Mouse (Mus musculus) limb, embryonic 11.5 days (tissue): ENCODE data around the gene Cmtm6. TPM values are rescaled to one million over a fixed set of nuclear protein-coding genes. Genes with fewer than 3 reads are reported as not detected.

Source experiments
- ATAC-seq: fragments of 200-750 bp; cut with Nextera tagmentation; 2 replicates; pipeline ENCODE4 v1.8.0; 2017; ENCODE audit warnings: low read depth; ENCODE audit not compliant: insufficient number of reproducible peaks, low FRiP score, low TSS enrichment
- DNase-seq: peaks from one replicate; pipeline ENCODE4 v3.0.0-alpha.2; 2015; ENCODE audit warnings: low spot score
- H3K27ac ChIP-seq: fragments of 300-500 bp; sonication (generic); replicated peaks from 2 replicates; pipeline ENCODE4 v1.5.1; 2014; ENCODE audit warnings: low read depth, mild to moderate bottlenecking, low read length
- H3K27me3 ChIP-seq: fragments of 300-500 bp; sonication (generic); 2 replicates; pipeline ENCODE4 v1.6.1; 2014; ENCODE audit warnings: mild to moderate bottlenecking, low read length, mixed read lengths; ENCODE audit not compliant: control insufficient read depth, insufficient read depth
- H3K36me3 ChIP-seq: fragments of 300-500 bp; sonication (generic); 2 replicates; pipeline ENCODE4 v1.6.1; 2014; ENCODE audit warnings: mild to moderate bottlenecking, low read length, moderate library complexity, mixed read lengths; ENCODE audit not compliant: control insufficient read depth, insufficient read depth
- H3K4me1 ChIP-seq: fragments of 300-500 bp; sonication (generic); 2 replicates; pipeline ENCODE4 v1.6.1; 2014; ENCODE audit warnings: low read length, mixed read lengths; ENCODE audit not compliant: control insufficient read depth, insufficient read depth
- H3K4me2 ChIP-seq: fragments of 300-500 bp; sonication (generic); 2 replicates; pipeline ENCODE4 v1.6.1; 2014; ENCODE audit warnings: low read depth, mild to moderate bottlenecking, moderate library complexity; ENCODE audit not compliant: severe bottlenecking
- H3K4me3 ChIP-seq: fragments of 300-500 bp; sonication (generic); 2 replicates; pipeline ENCODE4 v1.5.1; 2014; ENCODE audit warnings: low read depth, low read length
- H3K9ac ChIP-seq: fragments of 300-500 bp; sonication (generic); 2 replicates; pipeline ENCODE4 v1.6.1; 2014; ENCODE audit warnings: mild to moderate bottlenecking, low read length
- H3K9me3 ChIP-seq: fragments of 300-500 bp; sonication (generic); 2 replicates; pipeline ENCODE4 v1.6.1; 2016; ENCODE audit warnings: low read length; ENCODE audit not compliant: control insufficient read depth
- WGBS: fragments of 180-500 bp; shearing (Covaris S2); extraction: QIAGEN DNeasy Blood & Tissue Kit; methylation state at CpG from one replicate; pipeline ENCODE4 v1.1.7; 2014; 5-methylcytosine and 5-hydroxymethylcytosine counted together
- polyA plus RNA-seq: library from polyadenylated mRNA; unstranded; fragments of >200 nt; fragmentation: Nextera tagmentation; extraction: Ambion mirVana; gene quantifications from 2 replicates; pipeline ENCODE4 v1.2.1, GENCODE M21; 2014

Cmtm6 gene
- polyA plus RNA-seq, 1 experiment from 2014 or later, result 24.0 TPM

DNA sequence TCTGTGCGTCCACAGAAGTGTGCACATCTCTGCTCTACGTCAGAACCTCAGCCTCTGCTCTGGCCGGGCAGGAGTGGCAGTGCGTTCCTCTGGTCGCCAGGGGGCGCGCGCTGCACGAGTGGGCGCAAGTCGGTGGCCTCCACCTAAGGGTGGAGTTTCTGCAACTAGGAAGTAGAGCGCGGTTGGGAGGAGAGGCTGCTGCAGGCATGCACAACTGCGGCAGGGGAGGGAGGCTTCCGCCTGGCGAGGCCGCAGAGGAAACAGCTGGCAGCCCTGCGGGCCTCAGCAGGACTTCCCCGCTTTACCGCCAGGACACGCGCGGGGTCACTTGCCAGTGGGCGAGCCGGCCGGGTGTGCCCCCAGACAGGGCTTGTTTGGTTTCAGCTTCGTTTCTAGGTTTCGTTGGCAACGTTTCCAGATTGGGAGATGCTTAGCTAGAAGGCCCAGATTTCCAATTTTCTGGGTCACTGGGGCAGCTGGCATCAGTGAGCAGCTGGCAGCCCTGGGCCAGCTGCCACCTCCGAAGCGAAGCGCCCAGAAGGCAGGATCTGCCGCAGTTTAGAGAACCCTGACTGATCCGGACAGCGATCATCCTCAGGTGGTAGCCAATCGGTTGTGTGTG, 22.1 kb downstream of the Cmtm6 start:
- 0 out of 2 replicates have a peak overlapping the region, but pooled peaks have one; percentile 42 for H3K27ac ChIP-seq
- peak overlapping the region; percentile 84 for H3K4me2 ChIP-seq
- ATAC-seq, result peak; percentile 86
- H3K27me3 ChIP-seq, result no peaks in the 10 kb centered on the region
- H3K36me3 ChIP-seq, result no peaks in the 10 kb centered on the region
- DNase-seq, result peak; percentile 92
- 12% methylated on average over 36 of the region's 36 CpGs for WGBS
- H3K9ac ChIP-seq, result peak overlapping the region; percentile 60
- H3K4me3 ChIP-seq, result peak overlapping the region; percentile 35
- H3K9me3 ChIP-seq, result no peaks in the 10 kb centered on the region
- peaks cover 4% of the 10 kb centered on the region; the same call in 1 of the 2 replicates for H3K4me1 ChIP-seq

DNA sequence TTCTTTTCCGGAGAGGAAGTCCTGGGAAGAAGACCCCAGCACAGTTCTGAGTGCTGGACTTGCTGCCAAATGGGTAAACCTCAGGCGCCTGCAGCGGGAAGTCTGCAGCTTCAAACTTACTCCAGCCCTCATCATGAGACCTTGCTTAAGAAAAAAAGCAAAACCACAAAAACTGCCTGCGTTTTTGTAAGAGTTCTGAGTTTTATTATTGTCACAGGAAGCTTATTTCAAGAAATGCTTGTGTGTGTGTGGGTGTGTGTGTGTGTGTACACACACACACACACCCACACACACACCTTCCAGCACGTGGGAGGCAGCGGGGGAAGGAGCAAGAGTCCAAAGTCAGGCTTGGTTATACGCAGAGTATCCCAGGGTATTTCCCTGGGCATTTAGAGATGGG, 27.4 kb downstream of the Cmtm6 start:
- no peaks in the 10 kb centered on the region for H3K27me3 ChIP-seq
- no peaks in the 10 kb centered on the region for H3K9me3 ChIP-seq
- DNase-seq, result no peak
- no peak for ATAC-seq
- H3K4me1 ChIP-seq, result no peaks in the 10 kb centered on the region
- no peak overlapping the region for H3K9ac ChIP-seq
- no peak overlapping the region for H3K4me3 ChIP-seq
- H3K36me3 ChIP-seq, result peaks cover 6% of the 10 kb centered on the region
- no peak overlapping the region for H3K4me2 ChIP-seq
- no peak overlapping the region for H3K27ac ChIP-seq
- 85% methylated on average over 7 of the region's 7 CpGs for WGBS

DNA sequence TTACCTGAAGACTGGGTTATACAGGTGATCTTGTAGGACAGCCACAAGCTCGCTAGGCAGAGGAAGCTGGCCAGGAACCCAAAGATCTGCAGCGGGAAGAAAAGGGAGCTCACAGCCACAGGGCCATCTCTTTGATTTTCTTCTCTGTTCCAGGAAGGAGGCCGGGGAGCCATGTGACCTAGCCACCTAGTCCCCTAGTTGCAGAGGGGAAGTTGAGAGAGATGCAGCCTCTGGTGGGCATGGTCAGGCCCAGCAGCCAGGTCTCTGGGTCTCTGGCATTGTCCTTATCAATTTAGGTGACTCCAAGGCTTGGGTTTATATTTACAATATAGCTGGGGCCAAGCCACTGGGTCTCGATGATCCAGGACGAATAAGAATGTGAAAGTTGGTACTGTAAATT, 27.9 kb downstream of the Cmtm6 start:
- DNase-seq, result no peak
- no peak for ATAC-seq
- Histone ChIP-seq H3K9ac (no peak overlapping the region), H3K9me3 (no peaks in the 10 kb centered on the region), H3K27ac (no peak overlapping the region), H3K4me1 (no peaks in the 10 kb centered on the region), H3K36me3 (peaks cover 6% of the 10 kb centered on the region), H3K4me2 (no peak overlapping the region), H3K27me3 (no peaks in the 10 kb centered on the region), H3K4me3 (no peak overlapping the region)
- WGBS, result 89% methylated on average over 5 of the region's 5 CpGs

DNA sequence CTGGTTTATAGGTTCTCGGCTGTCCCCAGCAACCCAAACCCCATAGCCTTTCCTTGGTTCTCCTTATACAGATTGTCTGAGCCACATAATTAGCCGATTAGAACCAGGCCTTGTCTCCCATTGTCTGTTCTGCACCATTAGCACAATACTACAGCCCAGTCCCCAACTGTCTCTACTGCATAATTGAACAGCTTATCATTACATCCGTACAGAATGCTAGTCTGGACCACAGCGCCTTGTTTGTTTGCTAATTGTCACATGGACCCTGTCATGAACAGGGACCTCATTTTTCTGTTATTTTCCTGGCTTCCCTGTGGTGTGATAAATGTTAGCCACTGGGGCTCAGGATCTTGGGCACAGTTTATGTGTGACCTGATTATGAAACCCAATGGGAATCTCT, 29.0 kb downstream of the Cmtm6 start:
- Histone ChIP-seq H3K27me3 (no peaks in the 10 kb centered on the region), H3K4me2 (no peak overlapping the region), H3K27ac (no peak overlapping the region), H3K4me3 (no peak overlapping the region), H3K4me1 (no peaks in the 10 kb centered on the region), H3K9me3 (no peaks in the 10 kb centered on the region), H3K36me3 (peaks cover 6% of the 10 kb centered on the region), H3K9ac (no peak overlapping the region)
- 92% methylated on average over 4 of the region's 4 CpGs for WGBS
- DNase-seq (no peak), ATAC-seq (no peak)

DNA sequence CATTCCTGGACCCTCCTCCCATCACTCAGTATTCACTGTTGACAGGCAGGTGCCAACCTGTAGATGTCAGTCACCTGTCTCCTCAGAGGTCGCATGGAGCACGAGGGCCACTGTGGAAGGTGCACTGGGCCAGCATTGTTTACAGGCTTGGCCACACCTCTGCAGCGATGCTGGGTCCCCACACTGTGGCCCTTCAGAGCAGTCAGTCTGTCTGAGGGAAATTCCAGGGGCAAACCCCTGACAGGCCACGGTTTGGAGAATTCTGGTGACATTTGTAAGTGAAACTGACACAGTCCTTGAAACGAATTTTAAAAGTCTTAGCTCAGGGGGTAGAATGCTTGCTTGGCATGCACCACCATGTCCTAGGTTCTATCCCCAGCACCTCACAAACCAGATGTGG, 29.4 kb downstream of the Cmtm6 start:
- DNase-seq (no peak), ATAC-seq (no peak)
- Histone ChIP-seq H3K9ac (no peak overlapping the region), H3K27ac (no peak overlapping the region), H3K36me3 (peaks cover 6% of the 10 kb centered on the region), H3K4me3 (no peak overlapping the region), H3K4me2 (no peak overlapping the region), H3K9me3 (no peaks in the 10 kb centered on the region), H3K4me1 (no peaks in the 10 kb centered on the region), H3K27me3 (no peaks in the 10 kb centered on the region)
- 82% methylated on average over 5 of the region's 5 CpGs for WGBS

DNA sequence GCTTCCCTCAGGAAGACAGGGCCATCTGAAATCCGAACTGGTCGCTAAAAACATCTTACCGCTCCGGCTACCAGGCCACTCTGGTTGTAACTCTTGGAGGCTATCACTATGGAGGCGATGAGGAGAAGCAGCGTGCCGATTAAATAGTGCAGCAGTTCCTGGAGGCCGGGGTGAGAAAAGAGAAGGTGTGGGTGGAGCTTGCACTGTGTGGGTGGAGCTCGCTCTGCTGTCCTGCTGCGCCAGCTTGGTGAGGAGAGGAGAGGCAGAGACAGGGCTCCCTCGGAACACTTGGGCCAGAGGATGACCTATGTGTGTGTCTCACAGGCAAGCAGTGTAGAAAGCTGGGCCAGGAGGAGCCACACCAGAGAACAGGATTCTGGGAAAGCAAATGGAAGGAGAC, 30.9 kb downstream of the Cmtm6 start:
- H3K9ac ChIP-seq, result no peak overlapping the region
- DNase-seq, result no peak
- H3K4me2 ChIP-seq, result no peak overlapping the region
- 67% methylated on average over 11 of the region's 11 CpGs for WGBS
- no peak overlapping the region for H3K4me3 ChIP-seq
- ATAC-seq, result no peak
- no peak overlapping the region for H3K27ac ChIP-seq
- H3K36me3 ChIP-seq, result peaks cover 6% of the 10 kb centered on the region
- H3K27me3 ChIP-seq, result no peaks in the 10 kb centered on the region
- H3K9me3 ChIP-seq, result peaks cover 2% of the 10 kb centered on the region; the same call in 1 of the 2 replicates
- H3K4me1 ChIP-seq, result peaks cover under 1% of the 10 kb centered on the region; the same call in 1 of the 2 replicates

DNA sequence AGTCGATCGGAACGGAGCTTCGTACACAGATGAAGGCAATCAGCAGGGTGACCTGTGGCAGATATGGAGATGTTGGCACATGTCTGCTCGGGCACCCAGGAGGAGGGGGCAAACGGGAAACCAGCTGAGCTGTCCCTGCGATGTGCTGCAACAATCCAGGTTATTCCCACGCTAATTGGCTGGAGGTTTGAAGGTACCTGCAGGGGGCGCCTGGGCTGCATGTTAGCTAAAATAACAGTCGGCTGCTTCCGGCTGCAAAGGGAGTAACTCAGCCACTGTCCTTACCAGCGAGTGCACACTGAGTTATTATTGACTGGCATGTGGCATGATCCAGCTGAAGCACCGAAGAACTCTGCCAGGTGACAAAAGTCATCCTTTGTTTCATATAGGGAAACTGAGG, 32.4 kb downstream of the Cmtm6 start:
- no peak for ATAC-seq
- DNase-seq, result peak; percentile 72
- H3K4me1 ChIP-seq, result peaks cover 15% of the 10 kb centered on the region
- no peak overlapping the region for H3K9ac ChIP-seq
- no peak overlapping the region for H3K27ac ChIP-seq
- no peak overlapping the region for H3K4me2 ChIP-seq
- peaks cover 6% of the 10 kb centered on the region for H3K36me3 ChIP-seq
- peaks cover 2% of the 10 kb centered on the region; the same call in 1 of the 2 replicates for H3K9me3 ChIP-seq
- H3K27me3 ChIP-seq, result no peaks in the 10 kb centered on the region
- WGBS, result 63% methylated on average over 13 of the region's 13 CpGs
- H3K4me3 ChIP-seq, result no peak overlapping the region

DNA sequence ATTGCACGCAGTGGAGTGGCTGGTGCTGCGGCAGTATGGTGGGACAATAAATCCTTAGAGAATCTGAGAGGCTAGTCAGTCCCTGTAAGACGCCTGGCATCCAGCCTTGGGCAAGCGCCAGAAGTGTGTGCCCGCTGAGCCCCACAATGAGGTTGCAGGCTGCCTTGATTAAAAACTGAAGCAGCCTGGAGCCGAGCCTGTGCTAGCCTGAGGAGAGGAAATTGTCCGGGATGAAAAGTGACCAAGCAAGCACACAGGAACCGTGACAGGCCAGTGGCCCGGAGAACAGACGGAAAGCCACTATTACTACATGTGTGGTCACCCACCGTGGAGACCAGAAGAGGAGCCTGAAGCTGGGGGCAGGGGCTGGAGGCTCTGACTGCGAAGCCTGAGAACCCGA, 36.1 kb downstream of the Cmtm6 start:
- no peak; the same call in 1 of the 2 replicates for ATAC-seq
- H3K4me2 ChIP-seq, result no peak overlapping the region

More for the DNA sequence above, 36.1 kb downstream of the Cmtm6 start:
- Histone ChIP-seq H3K9me3 (peaks cover 2% of the 10 kb centered on the region; the same call in 1 of the 2 replicates), H3K9ac (no peak overlapping the region), H3K4me1 (peaks cover 15% of the 10 kb centered on the region), H3K27me3 (no peaks in the 10 kb centered on the region), H3K36me3 (no peaks in the 10 kb centered on the region; the same call in 1 of the 2 replicates), H3K27ac (peak overlapping the region; percentile 70; the same call in 1 of the 2 replicates), H3K4me3 (no peak overlapping the region)
- DNase-seq, result peak; percentile 49
- 36% methylated on average over 13 of the region's 13 CpGs for WGBS
